Mouse (Mus musculus) heart, embryonic 14.5 days (tissue): ENCODE measurements around the gene Dedd. TPM values are rescaled to one million over a fixed set of nuclear protein-coding genes. Genes with fewer than 3 reads are reported as not detected.
"Not testable (repeated sequence)": the region's sequence is repeated elsewhere in the genome, so short reads cannot be mapped to it uniquely, and the experiment has no call there.

Experiments used
- ATAC-seq: fragments of 200-750 bp; cut with Nextera tagmentation; 2 replicates; pipeline ENCODE4 v1.8.0; 2017; ENCODE audit warnings: low read depth, moderate TSS enrichment; ENCODE audit not compliant: insufficient number of reproducible peaks, insufficient read depth, low FRiP score
- H3K27ac ChIP-seq, 2 experiments: fragments of 200-500 bp in 1 of 2; fragments of 300-500 bp in 1 of 2; sonication (generic) in 1 of 2; replicated peaks in 1 of 2; 2 replicates each; pipeline ENCODE4 v1.5.1; 2012 to 2014; ENCODE audit warnings: low read depth in 2 of 2, low read length in 2 of 2, control low read depth in 1 of 2, mild to moderate bottlenecking in 1 of 2, mixed read lengths in 1 of 2; ENCODE audit not compliant: control insufficient read depth in 1 of 2, insufficient read depth in 1 of 2
- H3K27me3 ChIP-seq: fragments of 300-500 bp; sonication (generic); 2 replicates; pipeline ENCODE4 v1.6.1; 2014; ENCODE audit warnings: mild to moderate bottlenecking, low read length, control low read depth; ENCODE audit not compliant: control insufficient read depth, insufficient read depth
- H3K36me3 ChIP-seq: fragments of 300-500 bp; sonication (generic); 2 replicates; pipeline ENCODE4 v1.6.1; 2014; ENCODE audit warnings: mild to moderate bottlenecking, control low read depth, low read length, mixed read lengths; ENCODE audit not compliant: control insufficient read depth, insufficient read depth
- H3K4me1 ChIP-seq, 2 experiments: fragments of 200-500 bp in 1 of 2; fragments of 300-500 bp in 1 of 2; sonication (generic) in 1 of 2; 2 replicates each; pipeline ENCODE4 v1.6.1; 2012 to 2014; ENCODE audit warnings: low read length in 2 of 2, control low read depth in 1 of 2, mixed read lengths in 1 of 2; ENCODE audit not compliant: control insufficient read depth in 2 of 2, insufficient read depth in 2 of 2
- H3K4me2 ChIP-seq: fragments of 300-500 bp; sonication (generic); 2 replicates; pipeline ENCODE4 v1.6.1; 2014; ENCODE audit warnings: mild to moderate bottlenecking, low read length
- H3K4me3 ChIP-seq, 2 experiments: fragments of 200-500 bp in 1 of 2; fragments of 300-500 bp in 1 of 2; sonication (generic) in 1 of 2; 2 replicates each; pipeline ENCODE4 v1.5.1; 2012 to 2014; ENCODE audit warnings: low read length in 2 of 2, mild to moderate bottlenecking in 2 of 2, control low read depth in 1 of 2, low read depth in 1 of 2, moderate library complexity in 1 of 2; ENCODE audit not compliant: control insufficient read depth in 1 of 2, insufficient read depth in 1 of 2
- H3K9ac ChIP-seq: fragments of 300-500 bp; sonication (generic); 2 replicates; pipeline ENCODE4 v1.6.1; 2014; ENCODE audit warnings: mild to moderate bottlenecking, low read length
- H3K9me3 ChIP-seq: fragments of 300-500 bp; sonication (generic); 2 replicates; pipeline ENCODE4 v1.6.1; 2016; ENCODE audit warnings: low read length, control low read depth; ENCODE audit not compliant: control insufficient read depth
- WGBS: fragments of 180-500 bp; shearing (Covaris S2); extraction: QIAGEN DNeasy Blood & Tissue Kit; methylation state at CpG from one replicate; pipeline ENCODE4 v1.1.7; 2014; 5-methylcytosine and 5-hydroxymethylcytosine counted together
- polyA plus RNA-seq: library from polyadenylated mRNA; unstranded; fragments of >200 nt; fragmentation: Nextera tagmentation; extraction: Ambion mirVana; gene quantifications from 2 replicates; pipeline ENCODE4 v1.2.1, GENCODE M21; 2014

The Dedd gene
- polyA plus RNA-seq, 1 experiment from 2014 or later = 42.4 TPM

DNA sequence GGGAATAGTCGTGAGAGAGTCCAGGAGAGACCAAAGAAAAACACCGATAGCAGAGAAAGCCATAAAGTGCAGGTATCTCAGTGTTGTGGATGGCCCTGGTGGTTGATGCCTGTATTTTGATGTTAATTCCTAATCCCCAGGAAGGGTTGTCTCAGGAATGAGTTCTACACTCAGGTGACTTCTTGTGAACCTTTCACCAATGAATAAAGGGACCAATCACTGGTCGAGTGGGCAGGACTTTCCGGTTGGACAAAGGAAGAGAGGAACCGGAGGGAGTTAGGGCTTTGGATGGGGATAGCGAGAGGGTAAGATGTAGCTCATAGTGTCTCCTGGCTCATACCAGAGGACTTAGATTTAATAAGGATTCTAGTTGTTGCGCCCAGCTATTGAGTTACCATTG is 9.2 kb upstream of the Dedd start:
- Histone ChIP-seq H3K36me3 (no peaks in the 10 kb centered on the region), H3K4me1 (no peaks in the 10 kb centered on the region), H3K27ac (no peak overlapping the region), H3K27me3 (no peaks in the 10 kb centered on the region), H3K4me2 (peak overlapping the region; percentile 59), H3K4me3 (peak overlapping the region; percentile 16 to 19), H3K9me3 (no peaks in the 10 kb centered on the region), H3K9ac (peak overlapping the region; percentile 56; the same call in 1 of the 2 replicates)
- ATAC-seq = no peak
- 18% methylated on average over 7 of the region's 7 CpGs for WGBS

GRCm38 (mm10) chr1:171320151-171320550 is 8.8 kb upstream of the Dedd start:
- Histone ChIP-seq H3K4me2 (peak overlapping the region; percentile 59), H3K4me1 (no peaks in the 10 kb centered on the region), H3K27me3 (no peaks in the 10 kb centered on the region), H3K4me3 (peak overlapping the region; percentile 16 to 19), H3K9ac (peak overlapping the region; percentile 56; the same call in 1 of the 2 replicates), H3K36me3 (no peaks in the 10 kb centered on the region), H3K27ac (no peak overlapping the region), H3K9me3 (no peaks in the 10 kb centered on the region)
- ATAC-seq = no peak
- 20% methylated on average over 5 of the region's 5 CpGs for WGBS

- ATAC-seq = no peak
- H3K4me1 ChIP-seq = no peaks in the 10 kb centered on the region
- no peak overlapping the region for H3K9ac ChIP-seq
- H3K9me3 ChIP-seq = no peaks in the 10 kb centered on the region
- peaks cover 8% of the 10 kb centered on the region; the same call in 1 of the 2 replicates for H3K36me3 ChIP-seq
- no peaks in the 10 kb centered on the region for H3K27me3 ChIP-seq
- H3K4me2 ChIP-seq = no peak overlapping the region
- no peak overlapping the region for H3K4me3 ChIP-seq
- H3K27ac ChIP-seq = no peak overlapping the region
Measured at GRCm38 (mm10) chr1:171321415-171321814, 7.5 kb upstream of the Dedd start.

GRCm38 (mm10) chr1:171322012-171322411 is 6.9 kb upstream of the Dedd start:
- H3K27me3 ChIP-seq = no peaks in the 10 kb centered on the region
- H3K4me3 ChIP-seq = no peak overlapping the region
- no peaks in the 10 kb centered on the region for H3K4me1 ChIP-seq
- ATAC-seq = no peak
- H3K27ac ChIP-seq = no peak overlapping the region
- H3K9ac ChIP-seq = no peak overlapping the region
- H3K36me3 ChIP-seq = peaks cover 8% of the 10 kb centered on the region; the same call in 1 of the 2 replicates
- no peaks in the 10 kb centered on the region for H3K9me3 ChIP-seq
- 80% methylated on average over 1 of the region's 1 CpGs for WGBS
- H3K4me2 ChIP-seq = no peak overlapping the region

DNA sequence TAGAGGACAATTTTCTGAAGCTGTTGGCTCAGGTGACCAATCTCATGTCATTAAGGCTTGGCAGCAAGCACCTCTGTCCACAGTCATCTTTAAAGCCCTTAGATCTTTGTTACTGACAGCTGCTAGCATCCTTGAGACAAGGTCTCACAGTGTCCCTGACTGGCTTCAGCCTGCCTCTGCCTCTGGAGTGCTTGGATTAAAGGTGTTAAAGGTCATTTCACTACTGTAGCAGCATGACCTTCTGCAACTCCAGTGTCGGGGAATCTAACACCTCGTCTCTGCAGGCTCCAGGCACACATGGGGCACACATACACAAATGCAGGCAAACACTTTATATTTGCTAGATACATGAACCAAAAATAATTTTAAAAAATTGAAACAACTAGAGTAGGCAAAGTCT is 3.4 kb upstream of the Dedd start:
- no peak overlapping the region for H3K27ac ChIP-seq
- H3K4me2 ChIP-seq = no peak overlapping the region
- no peak overlapping the region for H3K4me3 ChIP-seq
- 70% methylated on average over 2 of the region's 2 CpGs for WGBS
- H3K9ac ChIP-seq = no peak overlapping the region
- no peak for ATAC-seq
- H3K27me3 ChIP-seq = no peaks in the 10 kb centered on the region
- no peaks in the 10 kb centered on the region for H3K9me3 ChIP-seq
- H3K4me1 ChIP-seq = peaks cover 0 to 17% of the 10 kb centered on the region in 2 experiments; a peak in 2 of 4 replicates
- peaks cover 11% of the 10 kb centered on the region; the same call in 1 of the 2 replicates for H3K36me3 ChIP-seq

- H3K27me3 ChIP-seq, ATAC-seq, H3K4me3 ChIP-seq, H3K9ac ChIP-seq, H3K27ac ChIP-seq, H3K9me3 ChIP-seq, H3K4me2 ChIP-seq: not testable (repeated sequence)
- peaks cover 0 to 27% of the 10 kb centered on the region in 2 experiments; a peak in 3 of 4 replicates for H3K4me1 ChIP-seq
- H3K36me3 ChIP-seq = peaks cover 11% of the 10 kb centered on the region; the same call in 1 of the 2 replicates
- WGBS = 80% methylated on average over 4 of the region's 4 CpGs
Measured at GRCm38 (mm10) chr1:171326588-171326987, 2.4 kb upstream of the Dedd start.

- H3K4me1 ChIP-seq = peaks cover 0 to 37% of the 10 kb centered on the region in 2 experiments; a peak in 3 of 4 replicates
- H3K27ac ChIP-seq = peak overlapping the region; percentile 98
- no peak for ATAC-seq
- peak overlapping the region; percentile 93 for H3K4me2 ChIP-seq
- peak overlapping the region; percentile 90 for H3K9ac ChIP-seq
- no peaks in the 10 kb centered on the region for H3K9me3 ChIP-seq
- H3K4me3 ChIP-seq = peak overlapping the region; percentile 80 to 88
- H3K27me3 ChIP-seq = no peaks in the 10 kb centered on the region
- peaks cover 15% of the 10 kb centered on the region for H3K36me3 ChIP-seq
- WGBS = 20% methylated on average over 9 of the region's 9 CpGs
Measured at GRCm38 (mm10) chr1:171328244-171328643, 701 bp upstream of the Dedd start.
